Mouse (Mus musculus): Measurements from ENCODE around the gene Tceal9.
"Not testable (repeated sequence)": the region's sequence is repeated elsewhere in the genome, so short reads cannot be mapped to it uniquely, and the experiment has no call there.

- not testable (repeated sequence) for TF ChIP-seq POLR2A (IDR thresholded peaks at IDR 0.05; ENCODE audit: low read depth, low read length); CTCF (IDR thresholded peaks at IDR 0.05; ENCODE audit: extremely low read depth, insufficient read depth, insufficient read length, insufficient replicate concordance)
Measured at GRCm38 (mm10) chrX:136270393-136271111, 25.7 kb downstream of the Tceal9 start.
